Mouse (Mus musculus) limb, embryonic 14.5 days (tissue): ENCODE data around the gene Ccdc88b. TPM values are rescaled to one million over a fixed set of nuclear protein-coding genes. Genes with fewer than 3 reads are reported as not detected.

Experiments
- ATAC-seq: fragments of 200-750 bp; cut with Nextera tagmentation; 2 replicates; pipeline ENCODE4 v1.8.0; 2017; ENCODE audit warnings: low read depth, moderate number of reproducible peaks, moderate TSS enrichment; ENCODE audit not compliant: low FRiP score
- DNase-seq: peaks from one replicate; pipeline ENCODE4 v3.0.0-alpha.2; 2015; ENCODE audit warnings: low spot score
- H3K27ac ChIP-seq: fragments of 300-500 bp; sonication (generic); replicated peaks from 2 replicates; pipeline ENCODE4 v1.5.1; 2014; ENCODE audit warnings: low read depth, mild to moderate bottlenecking, low read length, moderate library complexity, mixed read lengths
- H3K27me3 ChIP-seq: fragments of 300-500 bp; sonication (generic); 2 replicates; pipeline ENCODE4 v1.6.1; 2014; ENCODE audit warnings: low read length, mixed read lengths; ENCODE audit not compliant: control insufficient read depth, insufficient read depth
- H3K36me3 ChIP-seq: fragments of 300-500 bp; sonication (generic); 2 replicates; pipeline ENCODE4 v1.6.1; 2014; ENCODE audit warnings: mild to moderate bottlenecking, low read length, moderate library complexity, mixed read lengths; ENCODE audit not compliant: control insufficient read depth, insufficient read depth
- H3K4me1 ChIP-seq: fragments of 300-500 bp; sonication (generic); 2 replicates; pipeline ENCODE4 v1.6.1; 2014; ENCODE audit warnings: antibody characterized with exemption, low read length, mixed read lengths; ENCODE audit not compliant: control insufficient read depth, insufficient read depth
- H3K4me2 ChIP-seq: fragments of 300-500 bp; sonication (generic); replicated peaks from 2 replicates; pipeline ENCODE4 v1.6.1; 2014; ENCODE audit warnings: low read depth, mild to moderate bottlenecking, low read length, moderate library complexity; ENCODE audit not compliant: severe bottlenecking
- H3K4me3 ChIP-seq: fragments of 300-500 bp; sonication (generic); replicated peaks from 2 replicates; pipeline ENCODE4 v1.5.1; 2014; ENCODE audit warnings: low read length
- H3K9ac ChIP-seq: fragments of 300-500 bp; sonication (generic); 2 replicates; pipeline ENCODE4 v1.6.1; 2014; ENCODE audit warnings: mild to moderate bottlenecking, low read depth, low read length, moderate library complexity; ENCODE audit not compliant: severe bottlenecking
- H3K9me3 ChIP-seq: fragments of 300-500 bp; sonication (generic); 2 replicates; pipeline ENCODE4 v1.6.1; 2016; ENCODE audit warnings: low read length; ENCODE audit not compliant: control insufficient read depth
- POLR2A ChIP-seq: fragments of 200-500 bp; IDR thresholded peaks from 2 replicates; pipeline ENCODE4 v1.8.0; 2012; ENCODE audit warnings: inconsistent platforms, mild to moderate bottlenecking, moderate library complexity, borderline replicate concordance; ENCODE audit not compliant: insufficient read depth, insufficient read length; ENCODE audit errors: extremely low read depth
- WGBS: fragments of 180-500 bp; shearing (Covaris S2); extraction: QIAGEN DNeasy Blood & Tissue Kit; methylation state at CpG from one replicate; pipeline ENCODE4 v1.1.7; 2014; 5-methylcytosine and 5-hydroxymethylcytosine counted together
- polyA plus RNA-seq, 2 experiments: library from polyadenylated mRNA; depleted of rRNA in 1 of 2; stranded (reverse) in 1 of 2; unstranded in 1 of 2; fragments of >200 nt; fragmentation: Nextera tagmentation in 1 of 2; extraction: Ambion mirVana in 1 of 2; gene quantifications; 2 replicates each; pipeline versions ENCODE4 v1.2.1 to v1.2.3; 2012 to 2014

Ccdc88b gene
- polyA plus RNA-seq, 2 experiments, result 0.69 to 2.2 TPM

DNA sequence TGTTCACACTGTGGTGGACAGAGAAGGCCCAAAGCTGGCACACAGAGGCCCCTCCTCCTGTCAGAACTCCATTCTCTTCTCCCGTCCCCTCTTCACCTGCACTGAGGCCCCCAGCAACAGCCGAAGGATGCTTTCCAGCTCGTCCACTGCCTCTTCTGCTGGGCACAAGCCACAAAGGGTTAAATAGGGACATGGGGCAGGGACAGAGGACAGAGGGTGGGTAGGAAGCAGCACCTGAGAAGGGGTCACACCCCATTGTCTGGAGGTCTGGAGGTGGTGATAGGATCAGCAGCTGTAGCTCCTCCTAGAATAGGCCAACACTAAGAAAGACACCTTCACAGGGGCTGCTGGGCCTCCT, 1.0 kb downstream of the Ccdc88b start:
- H3K4me1 ChIP-seq, result no peaks in the 10 kb centered on the region
- no peak overlapping the region for H3K4me3 ChIP-seq
- 73% methylated on average over 3 of the region's 3 CpGs for WGBS
- H3K27me3 ChIP-seq, result no peaks in the 10 kb centered on the region
- no peak for TF ChIP-seq POLR2A
- no peak overlapping the region for H3K27ac ChIP-seq
- DNase-seq (no peak), ATAC-seq (no peak)
- H3K36me3 ChIP-seq, result no peaks in the 10 kb centered on the region
- no peaks in the 10 kb centered on the region for H3K9me3 ChIP-seq
- no peak overlapping the region for H3K4me2 ChIP-seq
- H3K9ac ChIP-seq, result no peak overlapping the region

DNA sequence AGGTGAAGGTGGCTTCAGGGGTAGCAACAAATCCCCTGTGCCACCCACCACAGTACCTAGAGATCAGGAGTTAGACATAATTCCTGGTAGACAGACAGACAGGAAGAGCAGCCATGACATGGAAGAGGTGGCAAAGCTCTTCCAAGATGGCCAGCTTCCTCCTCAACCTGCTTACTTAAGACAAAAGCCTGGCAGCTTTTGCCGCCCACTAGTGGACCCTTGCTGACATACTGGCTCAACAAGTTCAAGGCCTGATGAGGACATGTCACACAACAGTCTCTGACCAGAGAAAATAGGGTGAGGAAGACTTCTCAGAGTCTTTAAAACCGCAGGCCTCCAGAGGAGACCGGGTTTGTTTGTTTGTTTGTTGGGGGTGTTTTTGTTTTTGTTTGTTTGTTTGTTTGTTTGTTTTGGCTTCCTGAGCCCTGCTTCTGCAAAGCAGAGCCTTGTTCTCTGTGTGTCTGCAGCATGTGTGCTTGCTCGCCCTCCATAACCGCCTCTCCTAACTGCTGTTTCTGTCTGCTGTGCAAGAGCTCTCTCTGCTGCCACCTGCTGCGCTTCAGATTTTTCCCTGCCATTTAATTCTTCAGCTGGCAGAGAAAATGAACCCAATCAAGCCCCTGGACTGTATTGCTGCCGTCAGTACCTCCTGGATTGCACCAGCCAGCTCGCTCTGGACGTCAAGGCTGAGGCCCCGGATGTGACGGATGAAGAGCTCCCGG, 1.6 kb downstream of the Ccdc88b start:
- Histone ChIP-seq H3K9me3 (no peaks in the 10 kb centered on the region), H3K9ac (no peak overlapping the region), H3K27ac (no peak overlapping the region), H3K27me3 (no peaks in the 10 kb centered on the region), H3K4me1 (no peaks in the 10 kb centered on the region), H3K4me3 (no peak overlapping the region), H3K4me2 (no peak overlapping the region), H3K36me3 (no peaks in the 10 kb centered on the region)
- TF ChIP-seq POLR2A, result no peak
- 52% methylated on average over 12 of the region's 12 CpGs for WGBS
- no peak for ATAC-seq
- DNase-seq, result peak; percentile 58

DNA sequence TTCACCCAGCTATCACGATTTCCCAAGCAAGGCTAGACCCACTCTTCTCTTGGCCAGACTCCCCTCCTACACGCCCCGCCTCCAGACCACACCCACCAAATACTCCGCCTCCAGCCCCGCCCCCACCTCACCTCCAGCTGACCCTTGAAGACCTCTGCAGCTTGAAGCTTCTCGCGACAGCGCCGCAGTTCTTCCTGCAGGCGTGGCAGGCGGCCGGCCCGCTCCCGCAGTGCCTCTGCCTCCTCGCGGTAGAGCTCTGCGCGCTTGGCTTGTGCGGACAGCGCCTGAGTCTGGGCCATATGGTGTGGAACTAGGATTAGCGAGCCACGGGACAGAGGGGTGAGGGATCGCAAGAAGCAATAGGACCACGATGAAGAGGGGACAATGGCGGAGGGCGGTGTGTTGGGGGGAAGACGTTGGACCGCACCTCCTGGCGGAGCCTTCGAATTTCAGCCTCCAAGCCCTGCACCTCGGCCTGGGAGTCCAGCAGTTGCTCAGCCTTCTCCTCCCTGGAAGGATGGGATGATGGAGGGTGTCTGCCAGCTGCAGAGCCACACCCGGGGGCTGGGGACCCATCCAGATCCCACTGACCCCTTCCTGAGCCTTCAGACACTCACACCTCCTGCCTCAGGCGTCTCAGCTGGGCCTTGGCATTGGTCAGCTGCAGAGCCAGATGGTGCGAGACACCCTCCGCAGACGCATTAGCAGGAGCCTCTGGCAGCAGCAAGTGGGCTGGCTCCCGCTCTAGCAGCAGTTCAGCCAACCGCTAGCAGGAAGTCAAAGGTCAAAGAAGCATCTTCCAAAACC, 2.6 kb downstream of the Ccdc88b start:
- DNase-seq (peak; percentile 24), ATAC-seq (peak; percentile 58; the same call in 1 of the 2 replicates)
- Histone ChIP-seq H3K9me3 (no peaks in the 10 kb centered on the region), H3K4me2 (peak overlapping the region; percentile 37), H3K9ac (peak overlapping the region; percentile 34; the same call in 1 of the 2 replicates), H3K4me3 (peak overlapping the region; percentile 18; the same call in 1 of the 2 replicates), H3K27me3 (no peaks in the 10 kb centered on the region), H3K4me1 (no peaks in the 10 kb centered on the region), H3K27ac (no peak overlapping the region), H3K36me3 (no peaks in the 10 kb centered on the region)
- no peak for TF ChIP-seq POLR2A
- 6% methylated on average over 35 of the region's 38 CpGs for WGBS

DNA sequence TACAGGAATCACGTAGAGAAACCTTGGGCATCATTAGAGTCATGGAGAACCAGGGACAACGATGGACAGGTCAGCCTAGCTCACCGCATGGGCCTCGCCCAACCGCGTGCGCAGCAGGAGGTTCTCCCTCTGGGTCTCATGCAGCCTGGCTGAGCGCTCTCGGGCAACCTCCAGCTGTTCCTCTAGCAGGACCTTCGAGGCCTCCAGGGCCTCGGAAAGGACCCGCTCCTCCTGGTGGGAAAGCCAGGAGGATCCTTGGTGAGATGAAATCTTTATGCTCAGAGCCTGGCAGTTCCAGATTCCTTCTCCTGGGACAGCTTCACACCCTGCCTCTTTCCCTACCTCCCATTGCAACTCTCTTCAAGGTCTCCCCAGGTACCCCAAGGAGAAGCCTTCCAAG, 3.4 kb downstream of the Ccdc88b start:
- no peak for DNase-seq
- no peak for ATAC-seq
- H3K4me2 ChIP-seq, result no peak overlapping the region

DNA sequence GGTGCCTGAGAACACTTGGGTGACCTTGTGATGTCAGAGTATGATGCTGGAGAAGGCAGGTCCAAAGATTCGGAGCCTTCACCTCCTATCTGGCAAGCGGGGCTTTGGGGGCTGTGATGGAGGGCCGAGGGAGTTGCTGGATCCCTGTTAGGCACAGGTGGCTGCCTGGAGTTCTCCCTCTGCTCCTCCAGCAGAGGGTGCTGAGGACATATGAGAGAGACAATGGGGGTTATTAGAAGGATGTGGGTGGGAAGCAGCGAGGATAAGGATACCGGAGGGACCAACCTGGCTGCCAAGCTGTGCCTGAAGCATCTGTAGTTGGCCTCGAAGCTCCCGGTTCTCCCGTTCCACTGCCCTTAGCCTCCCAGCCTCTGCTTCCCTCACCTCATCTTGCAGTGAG, 4.1 kb downstream of the Ccdc88b start:
- ATAC-seq (no peak), DNase-seq (no peak)
- no peak for TF ChIP-seq POLR2A
- no peak overlapping the region for H3K27ac ChIP-seq
- H3K27me3 ChIP-seq, result peaks cover 14% of the 10 kb centered on the region; the same call in 1 of the 2 replicates
- 73% methylated on average over 5 of the region's 8 CpGs for WGBS
- no peaks in the 10 kb centered on the region for H3K4me1 ChIP-seq
- H3K36me3 ChIP-seq, result no peaks in the 10 kb centered on the region
- H3K9ac ChIP-seq, result no peak overlapping the region
- no peaks in the 10 kb centered on the region for H3K9me3 ChIP-seq
- no peak overlapping the region for H3K4me2 ChIP-seq
- H3K4me3 ChIP-seq, result no peak overlapping the region

More for the DNA sequence above, 3.4 kb downstream of the Ccdc88b start:
- Histone ChIP-seq H3K27ac (no peak overlapping the region), H3K4me3 (no peak overlapping the region), H3K27me3 (0 out of 2 replicates have a peak, but pooled peaks cover 6% of the 10 kb centered on the region), H3K9me3 (no peaks in the 10 kb centered on the region), H3K4me1 (no peaks in the 10 kb centered on the region), H3K36me3 (no peaks in the 10 kb centered on the region), H3K9ac (no peak overlapping the region)
- WGBS, result 85% methylated on average over 12 of the region's 12 CpGs
- TF ChIP-seq POLR2A, result no peak
